Mouse (Mus musculus) heart, postnatal 0 days (tissue): ENCODE measurements at regions not wholly inside any gene's neighbourhood (a gene's known extent, or its start where the extent isn't known, plus 50 kb on each side); places are given as distances from the start of the nearest gene placed in this dataset.
A peak's percentile ranks its signal among the peaks of the same experiment; 100 is the strongest.

ENCODE experiments used
- ATAC-seq: fragments of 200-750 bp; cut with Nextera tagmentation; 2 replicates; pipeline ENCODE4 v1.8.0; 2017; ENCODE audit warnings: low read depth, moderate number of reproducible peaks, moderate library complexity; ENCODE audit not compliant: insufficient read depth
- DNase-seq: peaks from one replicate; pipeline ENCODE4 v3.0.0-alpha.2; 2016; ENCODE audit warnings: low spot score
- H3K27ac ChIP-seq: fragments of 300-500 bp; sonication (generic); 2 replicates; pipeline ENCODE4 v1.5.1; 2014; ENCODE audit warnings: low read depth, mild to moderate bottlenecking
- H3K27me3 ChIP-seq: fragments of 300-500 bp; sonication (generic); 2 replicates; pipeline ENCODE4 v1.6.1; 2014; ENCODE audit warnings: low read length, mixed read lengths; ENCODE audit not compliant: control insufficient read depth, insufficient read depth
- H3K36me3 ChIP-seq: fragments of 300-500 bp; sonication (generic); replicated peaks from 2 replicates; pipeline ENCODE4 v1.6.1; 2014; ENCODE audit warnings: low read length, mixed read lengths; ENCODE audit not compliant: control insufficient read depth, insufficient read depth
- H3K4me1 ChIP-seq: fragments of 300-500 bp; sonication (generic); 2 replicates; pipeline ENCODE4 v1.6.1; 2014; ENCODE audit warnings: antibody characterized with exemption; ENCODE audit not compliant: control insufficient read depth, insufficient read depth
- H3K4me2 ChIP-seq: fragments of 300-500 bp; sonication (generic); 2 replicates; pipeline ENCODE4 v1.6.1; 2014; ENCODE audit warnings: low read depth, mild to moderate bottlenecking, low read length, moderate library complexity
- H3K4me3 ChIP-seq: fragments of 300-500 bp; sonication (generic); 2 replicates; pipeline ENCODE4 v1.5.1; 2014; ENCODE audit warnings: low read depth, low read length
- H3K9ac ChIP-seq: fragments of 300-500 bp; sonication (generic); replicated peaks from 2 replicates; pipeline ENCODE4 v1.6.1; 2014; ENCODE audit warnings: low read depth, low read length, mixed read lengths
- H3K9me3 ChIP-seq: fragments of 300-500 bp; sonication (generic); replicated peaks from 2 replicates; pipeline ENCODE4 v1.6.1; 2016; ENCODE audit warnings: low read length; ENCODE audit not compliant: control insufficient read depth
- CTCF ChIP-seq: IDR thresholded peaks from 2 replicates; pipeline ENCODE4 v1.5.1; 2016; ENCODE audit warnings: antibody characterized with exemption, control low read depth, low read depth
- EP300 ChIP-seq: IDR thresholded peaks from 2 replicates; pipeline ENCODE4 v1.6.1; 2016; ENCODE audit warnings: antibody characterized with exemption, low read depth
- WGBS: fragments of 180-500 bp; shearing (Covaris S2); extraction: QIAGEN DNeasy Blood & Tissue Kit; methylation state at CpG from one replicate; pipeline ENCODE4 v1.1.7; 2014; 5-methylcytosine and 5-hydroxymethylcytosine counted together

DNA sequence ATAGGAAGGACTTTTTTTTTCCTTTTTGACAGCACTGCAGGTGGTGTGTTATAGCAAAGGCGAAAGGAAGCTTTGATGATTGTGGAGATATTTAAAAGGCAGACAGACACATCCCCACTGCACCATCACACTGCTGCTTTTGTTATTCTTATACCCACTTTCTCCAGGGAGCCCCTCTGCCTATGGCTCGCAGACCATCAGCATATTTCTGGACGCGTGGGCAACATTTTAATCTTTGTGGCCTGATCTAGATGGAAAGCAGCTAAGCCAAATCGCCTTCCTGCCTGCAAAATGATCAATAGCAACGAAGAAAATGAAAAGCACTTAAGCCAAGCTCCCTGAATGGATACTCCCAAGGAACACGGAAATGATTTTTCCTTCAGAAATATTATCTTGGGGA lies 1054.0 kb downstream of the Synb start:
- TF ChIP-seq CTCF (no peak), EP300 (no peak)
- no peak overlapping the region for H3K4me2 ChIP-seq
- H3K27me3 ChIP-seq = no peaks in the 10 kb centered on the region
- H3K4me3 ChIP-seq = no peak overlapping the region
- no peaks in the 10 kb centered on the region for H3K4me1 ChIP-seq
- DNase-seq (no peak), ATAC-seq (no peak)
- 79% methylated on average over 7 of the region's 7 CpGs for WGBS
- no peak overlapping the region for H3K27ac ChIP-seq
- H3K36me3 ChIP-seq = no peaks in the 10 kb centered on the region
- no peak overlapping the region for H3K9ac ChIP-seq
- H3K9me3 ChIP-seq = no peaks in the 10 kb centered on the region

DNA sequence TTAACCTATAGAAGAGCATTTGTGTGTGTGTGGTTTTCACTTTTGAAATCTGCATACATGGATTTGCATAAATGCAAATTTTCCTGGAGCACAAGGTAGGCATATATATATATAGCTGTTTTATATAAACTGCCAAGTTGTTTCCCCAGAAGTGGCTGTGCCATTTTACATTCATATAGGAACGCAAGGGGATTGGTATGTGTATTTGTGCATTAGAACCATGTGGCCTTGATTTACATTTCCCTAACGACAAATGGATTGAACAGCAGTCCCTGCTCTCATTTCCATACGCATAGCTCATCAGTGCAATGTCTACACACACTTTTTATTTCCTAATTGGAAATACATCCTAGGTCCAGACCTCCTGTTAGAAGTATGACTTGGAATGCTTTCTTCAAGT lies 1069.9 kb downstream of the Synb start:
- 84% methylated on average over 3 of the region's 3 CpGs for WGBS
- H3K36me3 ChIP-seq = no peaks in the 10 kb centered on the region
- no peaks in the 10 kb centered on the region for H3K27me3 ChIP-seq
- no peak overlapping the region for H3K4me3 ChIP-seq
- H3K4me1 ChIP-seq = 0 out of 2 replicates have a peak, but pooled peaks cover 2% of the 10 kb centered on the region
- DNase-seq = no peak
- H3K4me2 ChIP-seq = no peak overlapping the region
- no peak for TF ChIP-seq CTCF
- TF ChIP-seq EP300 = no peak
- ATAC-seq = no peak
- H3K9me3 ChIP-seq = no peaks in the 10 kb centered on the region
- no peak overlapping the region for H3K27ac ChIP-seq
- no peak overlapping the region for H3K9ac ChIP-seq

DNA sequence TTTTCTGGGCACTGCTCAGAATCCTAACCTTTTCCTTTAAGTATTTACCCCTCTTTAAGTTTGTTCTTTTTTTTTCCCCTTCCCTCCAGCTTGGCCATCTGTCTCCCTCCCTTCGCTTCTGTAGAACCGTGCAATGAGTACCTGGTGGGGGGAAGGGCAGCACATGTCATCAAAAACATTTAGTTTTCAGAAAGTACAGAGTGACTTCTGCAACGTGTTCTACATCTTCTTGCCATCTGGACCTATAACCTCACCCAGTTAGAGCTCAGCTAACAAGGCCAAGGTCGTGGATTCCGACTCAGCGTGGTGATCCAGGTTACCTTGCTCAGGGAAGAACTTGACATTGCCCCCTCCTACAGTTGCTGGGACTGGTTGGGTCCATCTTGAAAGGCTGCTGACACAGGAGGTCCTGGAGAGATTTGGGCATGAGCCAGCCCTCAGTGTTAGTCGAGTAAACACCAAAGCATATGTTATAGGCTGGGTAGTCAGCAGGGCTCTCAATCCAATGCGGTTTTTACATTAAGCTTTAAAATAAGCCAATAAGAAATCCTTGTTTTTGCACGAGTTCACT lies 1075.0 kb downstream of the Synb start:
- H3K4me2 ChIP-seq = no peak overlapping the region

DNA sequence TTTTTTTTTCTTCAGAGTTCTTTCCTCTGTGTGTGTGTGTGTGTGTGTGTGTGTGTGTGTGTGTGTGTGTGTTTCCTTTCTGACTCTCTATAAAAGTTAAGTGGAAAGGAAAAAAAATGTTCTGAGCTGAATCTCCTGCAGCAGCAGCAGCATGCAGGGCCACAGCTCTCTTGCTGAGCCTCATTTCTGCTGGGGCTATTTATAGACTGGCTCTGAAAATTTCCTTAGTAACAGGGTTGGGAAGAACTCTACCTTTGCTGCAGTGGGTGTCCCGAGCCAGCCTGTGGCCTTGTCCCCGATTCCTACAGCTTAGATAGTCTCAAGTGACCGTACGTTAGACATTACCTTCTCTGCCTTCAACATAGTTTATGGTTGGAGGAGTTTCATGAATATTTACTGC lies 1075.6 kb downstream of the Synb start:
- H3K36me3 ChIP-seq = no peaks in the 10 kb centered on the region
- peak; percentile 27 for DNase-seq
- H3K9me3 ChIP-seq = no peaks in the 10 kb centered on the region
- H3K4me3 ChIP-seq = no peak overlapping the region
- 29% methylated on average over 4 of the region's 4 CpGs for WGBS
- H3K27ac ChIP-seq = no peak overlapping the region
- ATAC-seq = no peak
- no peak overlapping the region for H3K9ac ChIP-seq
- peaks cover 6% of the 10 kb centered on the region; the same call in 1 of the 2 replicates for H3K4me1 ChIP-seq
- H3K27me3 ChIP-seq = no peaks in the 10 kb centered on the region
- TF ChIP-seq CTCF = no peak
- no peak for TF ChIP-seq EP300
- H3K4me2 ChIP-seq = no peak overlapping the region

More for the DNA sequence above, 1075.0 kb downstream of the Synb start:
- DNase-seq (no peak), ATAC-seq (no peak)
- Histone ChIP-seq H3K9ac (no peak overlapping the region), H3K27ac (no peak overlapping the region), H3K36me3 (no peaks in the 10 kb centered on the region), H3K4me3 (no peak overlapping the region), H3K27me3 (no peaks in the 10 kb centered on the region), H3K4me1 (peaks cover 6% of the 10 kb centered on the region; the same call in 1 of the 2 replicates), H3K9me3 (no peaks in the 10 kb centered on the region)
- 65% methylated on average over 9 of the region's 9 CpGs for WGBS
- no peak for TF ChIP-seq EP300
- TF ChIP-seq CTCF = no peak

DNA sequence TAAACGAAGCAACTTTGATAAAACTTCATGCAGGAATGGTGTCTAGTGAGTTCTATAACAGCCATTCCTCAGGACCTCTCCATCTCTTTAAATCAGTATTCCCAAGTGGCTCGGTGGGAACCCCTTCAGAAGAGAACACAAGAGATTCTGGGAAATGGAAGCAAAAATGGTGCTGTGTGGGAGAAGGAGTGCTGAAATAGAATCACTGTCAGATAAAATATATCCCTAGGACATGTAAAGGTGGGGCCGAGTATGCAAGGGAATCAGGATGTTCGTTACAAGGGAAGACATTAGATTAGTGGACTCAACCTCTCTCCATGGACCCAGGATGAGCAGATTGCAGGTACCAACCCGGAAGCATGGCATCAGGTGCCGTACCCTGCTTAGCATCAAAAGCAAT lies 1076.1 kb downstream of the Synb start:
- WGBS = 44% methylated on average over 6 of the region's 6 CpGs
- Histone ChIP-seq H3K27ac (no peak overlapping the region), H3K36me3 (no peaks in the 10 kb centered on the region)

DNA sequence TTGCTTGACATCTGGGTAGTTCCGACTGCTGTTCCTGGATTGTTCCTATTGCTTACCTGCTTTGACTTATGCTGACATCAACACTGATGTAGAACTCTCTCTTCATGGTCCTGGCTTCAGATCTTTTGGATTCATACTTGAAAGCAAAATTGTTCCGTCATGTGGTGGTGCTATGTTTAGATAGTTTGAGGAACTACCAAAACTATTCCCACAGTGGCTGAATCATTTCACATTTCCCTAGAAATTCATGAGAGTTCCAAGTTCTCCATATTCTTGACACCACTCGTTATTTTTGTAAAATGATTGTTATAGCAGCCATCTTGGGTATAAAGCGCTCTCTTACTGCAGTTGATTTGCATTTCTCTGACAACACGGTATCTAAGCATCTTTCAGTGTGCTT lies 1080.2 kb downstream of the Synb start:
- no peaks in the 10 kb centered on the region for H3K27me3 ChIP-seq
- WGBS = 85% methylated on average over 5 of the region's 5 CpGs
- H3K4me1 ChIP-seq = peaks cover 6% of the 10 kb centered on the region; the same call in 1 of the 2 replicates
- H3K36me3 ChIP-seq = no peaks in the 10 kb centered on the region
- H3K9ac ChIP-seq = no peak overlapping the region
- no peak overlapping the region for H3K27ac ChIP-seq
- no peaks in the 10 kb centered on the region for H3K9me3 ChIP-seq
- TF ChIP-seq CTCF (no peak), EP300 (no peak)
- ATAC-seq = no peak
- H3K4me3 ChIP-seq = no peak overlapping the region
- DNase-seq = no peak
- H3K4me2 ChIP-seq = no peak overlapping the region

More for the DNA sequence above, 1076.1 kb downstream of the Synb start:
- Histone ChIP-seq H3K9me3 (no peaks in the 10 kb centered on the region), H3K4me3 (no peak overlapping the region), H3K9ac (no peak overlapping the region), H3K27me3 (no peaks in the 10 kb centered on the region), H3K4me2 (no peak overlapping the region), H3K4me1 (peaks cover 6% of the 10 kb centered on the region; the same call in 1 of the 2 replicates)
- no peak for DNase-seq
- TF ChIP-seq EP300 (no peak), CTCF (no peak)
- no peak for ATAC-seq
